Mouse (Mus musculus) stomach, postnatal 0 days (tissue): Measurements from ENCODE around the gene Dapk3.

Experiments
- CTCF ChIP-seq: IDR thresholded peaks from 2 replicates; pipeline ENCODE4 v1.5.1; 2016; ENCODE audit warnings: antibody characterized with exemption, low read depth, mild to moderate bottlenecking, moderate library complexity
- EP300 ChIP-seq: optimal IDR thresholded peaks from 2 replicates; pipeline ENCODE3; 2016; ENCODE audit warnings: antibody characterized with exemption

DNA sequence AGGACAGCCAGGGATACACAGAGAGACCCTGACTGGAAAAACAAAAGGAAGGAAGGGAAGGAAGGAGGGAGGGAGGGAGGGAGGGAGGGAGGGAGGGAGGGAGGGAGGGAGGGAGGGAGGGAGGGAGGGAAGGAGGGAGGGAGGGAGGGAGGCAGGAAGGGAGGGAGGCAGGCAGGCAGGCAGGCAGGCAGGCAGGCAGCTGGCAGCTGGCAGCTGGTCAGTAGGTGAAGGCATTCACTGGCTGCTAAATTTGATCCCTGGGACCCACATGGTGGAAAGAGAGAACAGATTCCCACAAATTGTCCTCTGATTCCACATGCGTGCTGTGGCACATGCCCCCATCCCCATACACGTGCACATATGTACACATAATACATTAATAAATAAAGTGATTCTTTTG, 55.8 kb downstream of the Dapk3 start:
- TF ChIP-seq CTCF (no peak), EP300 (no peak)
